Mouse (Mus musculus): Measurements from ENCODE around the gene Iqsec3. TPM values are rescaled to one million over a fixed set of nuclear protein-coding genes. Genes with fewer than 3 reads are reported as not detected.

Iqsec3 gene
- polyA plus RNA-seq, 1 experiment from 2014 or later: 0.39 TPM

GRCm38 (mm10) chr6:121424830-121425229, 48.6 kb downstream of the Iqsec3 start:
- no peak overlapping the region for H3K27ac ChIP-seq (replicated peaks; ENCODE audit: low read depth, low read length)
- no peak for ATAC-seq (ENCODE audit: low read depth)

GRCm38 (mm10) chr6:121424403-121424802, 49.1 kb downstream of the Iqsec3 start:
- Histone ChIP-seq H3K4me2 (ENCODE audit: low read depth, low read length) (no peak overlapping the region), H3K4me3 (ENCODE audit: low read depth, low read length) (no peak overlapping the region), H3K9me3 (ENCODE audit: control insufficient read depth, low read length) (no peaks in the 10 kb centered on the region), H3K4me1 (ENCODE audit: control insufficient read depth, insufficient read depth, low read length) (no peaks in the 10 kb centered on the region), H3K9ac (ENCODE audit: low read depth, low read length) (no peak overlapping the region), H3K36me3 (ENCODE audit: control insufficient read depth, insufficient read depth, low read length) (no peaks in the 10 kb centered on the region), H3K27me3 (replicated peaks; ENCODE audit: control insufficient read depth, insufficient read depth, low read length) (0 out of 2 replicates have a peak, but pooled peaks cover 3% of the 10 kb centered on the region), H3K27ac (replicated peaks; ENCODE audit: low read depth, low read length) (no peak overlapping the region)
- DNase-seq (ENCODE audit: low spot score): no peak
- ATAC-seq (ENCODE audit: low read depth): peak; percentile 30; the same call in 1 of the 2 replicates
- WGBS: 37% methylated on average over 12 of the region's 12 CpGs

More at GRCm38 (mm10) chr6:121424830-121425229, 48.6 kb downstream of the Iqsec3 start:
- Histone ChIP-seq H3K36me3 (ENCODE audit: control insufficient read depth, insufficient read depth, low read length) (no peaks in the 10 kb centered on the region), H3K27me3 (replicated peaks; ENCODE audit: control insufficient read depth, insufficient read depth, low read length) (0 out of 2 replicates have a peak, but pooled peaks cover 3% of the 10 kb centered on the region), H3K9me3 (ENCODE audit: control insufficient read depth, low read length) (no peaks in the 10 kb centered on the region), H3K4me3 (ENCODE audit: low read depth, low read length) (no peak overlapping the region), H3K4me1 (ENCODE audit: control insufficient read depth, insufficient read depth, low read length) (no peaks in the 10 kb centered on the region), H3K4me2 (ENCODE audit: low read depth, low read length) (no peak overlapping the region), H3K9ac (ENCODE audit: low read depth, low read length) (no peak overlapping the region)
- DNase-seq (ENCODE audit: low spot score): no peak
- 30% methylated on average over 6 of the region's 6 CpGs for WGBS

- no peak overlapping the region for H3K27ac ChIP-seq (replicated peaks; ENCODE audit: low read depth, low read length)
- peak overlapping the region; percentile 28 for H3K4me3 ChIP-seq (ENCODE audit: low read depth, low read length)
- ATAC-seq (ENCODE audit: low read depth): no peak
- H3K36me3 ChIP-seq (ENCODE audit: control insufficient read depth, insufficient read depth, low read length): no peaks in the 10 kb centered on the region
- peak overlapping the region; percentile 47 for H3K4me2 ChIP-seq (ENCODE audit: low read depth, low read length)
- 0% methylated on average over 36 of the region's 46 CpGs for WGBS
- H3K9ac ChIP-seq (ENCODE audit: low read depth, low read length): peak overlapping the region; percentile 34; the same call in 1 of the 2 replicates
- no peaks in the 10 kb centered on the region for H3K4me1 ChIP-seq (ENCODE audit: control insufficient read depth, insufficient read depth, low read length)
- H3K27me3 ChIP-seq (replicated peaks; ENCODE audit: control insufficient read depth, insufficient read depth, low read length): peaks cover 59% of the 10 kb centered on the region
- no peaks in the 10 kb centered on the region for H3K9me3 ChIP-seq (ENCODE audit: control insufficient read depth, low read length)
- no peak for DNase-seq (ENCODE audit: low spot score)
These were observed 60.8 kb downstream of the Iqsec3 start for GRCm38 (mm10) chr6:121412558-121413297.

- H3K4me2 ChIP-seq (ENCODE audit: low read depth, low read length): no peak overlapping the region
- ATAC-seq (ENCODE audit: low read depth): 0 out of 2 replicates have a peak, but pooled peaks have one; percentile 12
- WGBS: 32% methylated on average over 5 of the region's 5 CpGs
- no peak overlapping the region for H3K4me3 ChIP-seq (ENCODE audit: low read depth, low read length)
- H3K9me3 ChIP-seq (ENCODE audit: control insufficient read depth, low read length): no peaks in the 10 kb centered on the region
- peaks cover 26% of the 10 kb centered on the region for H3K27me3 ChIP-seq (replicated peaks; ENCODE audit: control insufficient read depth, insufficient read depth, low read length)
- H3K36me3 ChIP-seq (ENCODE audit: control insufficient read depth, insufficient read depth, low read length): no peaks in the 10 kb centered on the region
- H3K9ac ChIP-seq (ENCODE audit: low read depth, low read length): no peak overlapping the region
- H3K27ac ChIP-seq (replicated peaks; ENCODE audit: low read depth, low read length): no peak overlapping the region
- no peaks in the 10 kb centered on the region for H3K4me1 ChIP-seq (ENCODE audit: control insufficient read depth, insufficient read depth, low read length)
- peak; percentile 27 for DNase-seq (ENCODE audit: low spot score)
These were observed 65.9 kb downstream of the Iqsec3 start for GRCm38 (mm10) chr6:121407571-121408011.

GRCm38 (mm10) chr6:121405311-121405710, 68.2 kb downstream of the Iqsec3 start:
- WGBS: 90% methylated on average over 8 of the region's 8 CpGs
- no peak for DNase-seq (ENCODE audit: low spot score)
- H3K27ac ChIP-seq (replicated peaks; ENCODE audit: low read depth, low read length): no peak overlapping the region
- H3K4me3 ChIP-seq (ENCODE audit: low read depth, low read length): no peak overlapping the region
- no peaks in the 10 kb centered on the region for H3K9me3 ChIP-seq (ENCODE audit: control insufficient read depth, low read length)
- H3K4me2 ChIP-seq (ENCODE audit: low read depth, low read length): no peak overlapping the region
- H3K9ac ChIP-seq (ENCODE audit: low read depth, low read length): no peak overlapping the region
- H3K36me3 ChIP-seq (ENCODE audit: control insufficient read depth, insufficient read depth, low read length): no peaks in the 10 kb centered on the region
- no peaks in the 10 kb centered on the region for H3K4me1 ChIP-seq (ENCODE audit: control insufficient read depth, insufficient read depth, low read length)
- 0 out of 2 replicates have a peak, but pooled peaks cover 4% of the 10 kb centered on the region for H3K27me3 ChIP-seq (replicated peaks; ENCODE audit: control insufficient read depth, insufficient read depth, low read length)
- no peak for ATAC-seq (ENCODE audit: low read depth)

- Histone ChIP-seq H3K36me3 (ENCODE audit: control insufficient read depth, insufficient read depth, low read length) (no peaks in the 10 kb centered on the region), H3K27ac (replicated peaks; ENCODE audit: low read depth, low read length) (no peak overlapping the region), H3K27me3 (replicated peaks; ENCODE audit: control insufficient read depth, insufficient read depth, low read length) (no peaks in the 10 kb centered on the region), H3K4me3 (ENCODE audit: low read depth, low read length) (no peak overlapping the region), H3K4me1 (ENCODE audit: control insufficient read depth, insufficient read depth, low read length) (no peaks in the 10 kb centered on the region), H3K9me3 (ENCODE audit: control insufficient read depth, low read length) (no peaks in the 10 kb centered on the region), H3K9ac (ENCODE audit: low read depth, low read length) (no peak overlapping the region), H3K4me2 (ENCODE audit: low read depth, low read length) (no peak overlapping the region)
- ATAC-seq (ENCODE audit: low read depth) (no peak), DNase-seq (ENCODE audit: low spot score) (no peak)
- WGBS: 75% methylated on average over 8 of the region's 8 CpGs
These were observed 70.7 kb downstream of the Iqsec3 start for GRCm38 (mm10) chr6:121402661-121403244.

- DNase-seq (ENCODE audit: low spot score): no peak
These were observed 71.4 kb downstream of the Iqsec3 start for GRCm38 (mm10) chr6:121401826-121402660.

GRCm38 (mm10) chr6:121401140-121401539, 72.3 kb downstream of the Iqsec3 start:
- no peak for ATAC-seq (ENCODE audit: low read depth)
- Histone ChIP-seq H3K36me3 (ENCODE audit: control insufficient read depth, insufficient read depth, low read length) (no peaks in the 10 kb centered on the region), H3K4me2 (ENCODE audit: low read depth, low read length) (no peak overlapping the region), H3K27me3 (replicated peaks; ENCODE audit: control insufficient read depth, insufficient read depth, low read length) (no peaks in the 10 kb centered on the region), H3K27ac (replicated peaks; ENCODE audit: low read depth, low read length) (no peak overlapping the region), H3K4me1 (ENCODE audit: control insufficient read depth, insufficient read depth, low read length) (no peaks in the 10 kb centered on the region), H3K4me3 (ENCODE audit: low read depth, low read length) (no peak overlapping the region), H3K9me3 (ENCODE audit: control insufficient read depth, low read length) (no peaks in the 10 kb centered on the region), H3K9ac (ENCODE audit: low read depth, low read length) (no peak overlapping the region)
- DNase-seq (ENCODE audit: low spot score): no peak
- 86% methylated on average over 6 of the region's 6 CpGs for WGBS

More at GRCm38 (mm10) chr6:121401826-121402660, 71.4 kb downstream of the Iqsec3 start:
- Histone ChIP-seq H3K36me3 (ENCODE audit: control insufficient read depth, insufficient read depth, low read length) (no peaks in the 10 kb centered on the region), H3K4me2 (ENCODE audit: low read depth, low read length) (no peak overlapping the region), H3K27ac (replicated peaks; ENCODE audit: low read depth, low read length) (no peak overlapping the region), H3K9ac (ENCODE audit: low read depth, low read length) (no peak overlapping the region), H3K4me3 (ENCODE audit: low read depth, low read length) (no peak overlapping the region), H3K27me3 (replicated peaks; ENCODE audit: control insufficient read depth, insufficient read depth, low read length) (no peaks in the 10 kb centered on the region), H3K4me1 (ENCODE audit: control insufficient read depth, insufficient read depth, low read length) (no peaks in the 10 kb centered on the region), H3K9me3 (ENCODE audit: control insufficient read depth, low read length) (no peaks in the 10 kb centered on the region)
- 80% methylated on average over 14 of the region's 14 CpGs for WGBS
- no peak for ATAC-seq (ENCODE audit: low read depth)

Data from embryonic facial prominence, embryonic 14.5 days (tissue).